ENCODE assay signal across 26 mouse cellular contexts in the genomic region with DNA sequence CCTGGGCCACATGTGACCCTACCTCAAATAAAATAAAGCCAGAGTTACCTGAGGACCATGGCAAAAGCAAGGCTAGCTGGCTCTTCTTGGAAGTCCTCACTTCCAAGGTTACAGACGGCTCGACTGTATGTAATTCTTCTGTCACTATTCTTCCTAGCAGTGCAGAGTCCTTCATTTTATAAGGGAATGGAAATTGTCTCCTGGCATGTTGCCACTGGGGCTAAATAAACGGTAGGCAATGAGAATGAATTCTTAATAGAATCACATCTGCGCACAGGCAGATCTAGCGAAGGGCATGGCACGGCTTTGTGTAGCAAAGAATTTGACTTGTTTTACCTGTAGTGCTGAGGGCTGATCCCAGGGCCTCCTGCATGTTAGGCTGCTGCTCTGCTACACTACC. TPM values are rescaled to one million over a fixed set of nuclear protein-coding genes. Genes with fewer than 3 reads are reported as not detected.
DNase-seq lines count a peak whose midpoint lies in the region; ATAC-seq and TF ChIP-seq lines count a peak whose summit lies in the region.
"Had no signal": no experiment of that assay in that cellular context is flagged by ENCODE, and none has a peak within 500 bp of the region (broad histone marks: within the 10 kb centered on the region; RNA-seq: fewer than 3 reads in every experiment).

No protein-coding gene starts in this region.

- no peak overlapping the region for H3K4me2 ChIP-seq in hindbrain, embryonic 12.5 days (replicated peaks)
- H3K4me2 ChIP-seq in hindbrain, postnatal 0 days (ENCODE audit: low read depth, low read length): no peak overlapping the region
- H3K4me2 ChIP-seq: liver, embryonic 12.5 days; midbrain, embryonic 15.5 days had no signal

- no peak for TF ChIP-seq CTCF in hindbrain, postnatal 0 days (IDR thresholded peaks at IDR 0.05; ENCODE audit: low read depth)
- no peak for TF ChIP-seq CTCF in left cerebral cortex, adult 2 months (IDR thresholded peaks at IDR 0.05)
- no peak for TF ChIP-seq CTCF in brain, embryonic 14.5 days (IDR thresholded peaks at IDR 0.05; ENCODE audit: borderline replicate concordance, extremely low read depth, insufficient read depth, insufficient read length)
- no peak for TF ChIP-seq CTCF in cortical plate, adult 2 months (IDR thresholded peaks at IDR 0.05; ENCODE audit: extremely low read depth, insufficient read depth, low read length)

- H3K4me3 ChIP-seq in hindbrain, embryonic 12.5 days: no peak overlapping the region
- H3K4me3 ChIP-seq in hindbrain, postnatal 0 days (ENCODE audit: low read length): no peak overlapping the region
- H3K4me3 ChIP-seq in left cerebral cortex, adult 2 months: no peak overlapping the region
- no peak overlapping the region for H3K4me3 ChIP-seq in cortical plate, adult 2 months (ENCODE audit: insufficient read depth, low read length)
- H3K4me3 ChIP-seq: liver, embryonic 12.5 days; midbrain, embryonic 15.5 days had no signal

- H3K9ac ChIP-seq in hindbrain, embryonic 12.5 days: no peak overlapping the region
- H3K9ac ChIP-seq in hindbrain, postnatal 0 days (replicated peaks; ENCODE audit: low read length): no peak overlapping the region
- H3K9ac ChIP-seq: liver, embryonic 12.5 days; liver, postnatal 0 days; midbrain, embryonic 15.5 days had no signal

- H3K36me3 ChIP-seq in hindbrain, embryonic 12.5 days: no peaks in the 10 kb centered on the region
- no peaks in the 10 kb centered on the region for H3K36me3 ChIP-seq in hindbrain, postnatal 0 days (ENCODE audit: insufficient read depth, low read length)
- H3K36me3 ChIP-seq: liver, embryonic 12.5 days; midbrain, embryonic 15.5 days had no signal

- H3K9me3 ChIP-seq in hindbrain, embryonic 12.5 days (replicated peaks): no peaks in the 10 kb centered on the region
- no peaks in the 10 kb centered on the region for H3K9me3 ChIP-seq in hindbrain, postnatal 0 days (ENCODE audit: low read length)
- H3K9me3 ChIP-seq: liver, embryonic 12.5 days; midbrain, embryonic 15.5 days had no signal

- intact Hi-C loops in left cerebral cortex, adult 2 months (cut with DNase I): no loop called here

- H3K27ac ChIP-seq in hindbrain, embryonic 12.5 days: 0 out of 2 replicates have a peak overlapping the region, but pooled peaks have one; percentile 62
- H3K27ac ChIP-seq in hindbrain, postnatal 0 days: no peak overlapping the region
- H3K27ac ChIP-seq in left cerebral cortex, adult 2 months: peak overlapping the region; percentile 50
- H3K27ac ChIP-seq in cortical plate, adult 2 months (ENCODE audit: insufficient read depth, low read length): peak overlapping the region; percentile 87
- H3K27ac ChIP-seq: kidney, postnatal 0 days; liver, embryonic 12.5 days; macrophage had no signal

- ATAC-seq in hindbrain, embryonic 12.5 days (ENCODE audit: low FRiP score): no peak
- no peak for ATAC-seq in hindbrain, postnatal 0 days
- ATAC-seq: intestine, embryonic 16.5 days; liver, embryonic 12.5 days; liver, postnatal 0 days; lung, postnatal 0 days; midbrain, embryonic 15.5 days had no signal

- 75% methylated on average over 6 of the region's 6 CpGs for WGBS in hindbrain, embryonic 12.5 days
- WGBS in hindbrain, postnatal 0 days: 58% methylated on average over 6 of the region's 6 CpGs

- DNase-seq in hindbrain, postnatal 0 days (ENCODE audit: low spot score): no peak
- no peak for DNase-seq in left cerebral cortex, adult 2 months (ENCODE audit: extremely low spot score in 1 of 2, low spot score in 2 of 2)
- DNase-seq in left cerebral cortex, adult 8-10 months (ENCODE audit: low spot score in 2 of 2): no peak
- peak; percentile 78 for DNase-seq in brain, embryonic 14.5 days (ENCODE audit: low read depth)
- DNase-seq in frontal cortex, postnatal 14 days (ENCODE audit: low spot score in 2 of 2): no peak
- DNase-seq: adrenal gland, postnatal 25 days; B cell, adult 2 months; cerebellum, adult 18-20 months; cerebellum, postnatal 25 days; gastrocnemius, postnatal 14 days; heart, postnatal 14 days; kidney, adult 8-10 months; kidney, postnatal 4 days; liver, postnatal 0 days; right cerebral cortex, postnatal 4 days; thymus, adult 2 months; thymus, postnatal 4 days had no signal

- H3K4me1 ChIP-seq in hindbrain, embryonic 12.5 days: 0 out of 2 replicates have a peak, but pooled peaks cover 3% of the 10 kb centered on the region
- H3K4me1 ChIP-seq in hindbrain, postnatal 0 days (ENCODE audit: insufficient read depth, low read length): no peaks in the 10 kb centered on the region
- H3K4me1 ChIP-seq in cortical plate, adult 2 months (ENCODE audit: control insufficient read depth, insufficient read depth, low read length): peaks cover 7% of the 10 kb centered on the region; the same call in 1 of the 2 replicates
- H3K4me1 ChIP-seq: liver, embryonic 12.5 days; midbrain, embryonic 15.5 days had no signal

- TF ChIP-seq POLR2A in brain, embryonic 14.5 days (IDR thresholded peaks at IDR 0.05; ENCODE audit: borderline replicate concordance, extremely low read depth, insufficient read depth, insufficient read length, poor library complexity, severe bottlenecking): no peak
- TF ChIP-seq POLR2A in cortical plate, adult 2 months (IDR thresholded peaks at IDR 0.05; ENCODE audit: extremely low read depth, insufficient read depth, low read length): no peak

- H3K27me3 ChIP-seq in hindbrain, embryonic 12.5 days: 0 out of 2 replicates have a peak, but pooled peaks cover 8% of the 10 kb centered on the region
- H3K27me3 ChIP-seq in hindbrain, postnatal 0 days (ENCODE audit: insufficient read depth, low read length): no peaks in the 10 kb centered on the region
- H3K27me3 ChIP-seq: liver, embryonic 12.5 days; midbrain, embryonic 15.5 days had no signal

RNA-seq across cellular contexts. Expression of gene Gpm6b, which starts 33.9 kb away (rescaled TPM):
- polyA plus RNA-seq in hindbrain, embryonic 12.5 days (2016; fragmentation: Nextera tagmentation; extraction: Ambion mirVana): 211 and 224 TPM in 2 replicates
- 358 and 393 TPM in 2 replicates for total RNA-seq in hindbrain, postnatal 0 days (2014; rRNA removed)
- polyA plus RNA-seq in hindbrain, postnatal 0 days (2015; fragmentation: Nextera tagmentation; extraction: Ambion mirVana): 369 and 418 TPM in 2 replicates
- total RNA-seq in left cerebral cortex, adult 2 months (2021): 100 to 1,000 TPM; 598 to 621 TPM
- 100 to 1,000 TPM; 569 to 727 (median 656) TPM for total RNA-seq in left cerebral cortex, adult 8-10 months (2022)
- polyA plus RNA-seq in brain, embryonic 14.5 days (2012; rRNA removed): 198 and 228 TPM in 2 replicates
- 609 and 616 TPM in 2 replicates for polyA plus RNA-seq in cortical plate, adult 2 months (2012; rRNA removed)
- total RNA-seq: megakaryocyte-erythroid progenitor cell, adult 5-6 weeks had no signal
